Mouse (Mus musculus): ENCODE data around the gene Unc13c. TPM values are rescaled to one million over a fixed set of nuclear protein-coding genes. Genes with fewer than 3 reads are reported as not detected.
A peak's percentile ranks its signal among the peaks of the same experiment; 100 is the strongest.

Gene Unc13c
- 1 to 10 TPM; 8.0 TPM for total RNA-seq (2021)
- long read RNA-seq, partial matches to known transcripts, result 2 of 7 reads
- long read RNA-seq, other reads (novel, unspliced or antisense), result 5 of 7 reads

DNA sequence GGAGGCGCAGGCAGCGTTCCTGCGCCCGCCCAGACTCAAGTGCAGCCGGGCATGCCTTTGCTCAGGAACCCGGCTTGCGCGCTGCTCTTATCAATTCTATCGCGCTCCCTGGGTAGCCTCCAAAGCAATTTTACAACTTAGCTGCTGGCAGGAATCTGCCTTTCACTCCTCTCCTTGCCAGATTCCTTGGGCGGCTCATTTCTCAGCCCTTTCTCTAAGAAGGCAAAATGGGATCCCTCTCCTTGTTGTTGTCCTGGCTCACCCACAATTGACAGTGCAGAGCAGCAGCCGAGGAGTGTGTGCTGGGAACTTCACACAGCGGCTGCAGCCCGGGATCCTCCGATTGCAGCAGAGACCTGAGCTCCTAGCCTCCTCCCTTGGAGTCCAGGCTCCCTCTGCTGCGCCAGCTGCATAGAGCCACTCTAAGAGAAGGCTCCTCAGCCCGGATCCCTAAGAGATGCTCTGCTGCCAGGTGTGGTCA is at the start of gene Unc13c:
Unc13c (minus strand) TSS at position 326 of the 481 bp plus-strand sequence.
- DNase-seq (ENCODE audit: low spot score in 2 of 2), result peak in 1 of 2 experiments; percentile 36

GRCm38 (mm10) chr9:74007976-74008686 is 39.4 kb upstream of the Unc13c start:
- DNase-seq (ENCODE audit: low spot score in 2 of 2), result no peak

GRCm38 (mm10) chr9:74002388-74002990 is 33.7 kb upstream of the Unc13c start:
- DNase-seq (ENCODE audit: low spot score in 2 of 2), result no peak

GRCm38 (mm10) chr9:73988096-73988495 is 19.3 kb upstream of the Unc13c start:
- DNase-seq (ENCODE audit: low spot score in 2 of 2), result no peak

GRCm38 (mm10) chr9:73987236-73987635 is 18.5 kb upstream of the Unc13c start:
- no peak for DNase-seq (ENCODE audit: low spot score in 2 of 2)

GRCm38 (mm10) chr9:73982597-73983344 is 14.0 kb upstream of the Unc13c start:
- DNase-seq (ENCODE audit: low spot score in 2 of 2), result peak; percentile 71 to 92

- peak in 1 of 2 experiments; percentile 20 for DNase-seq (ENCODE audit: low spot score in 2 of 2)
Measured at GRCm38 (mm10) chr9:73972327-73972988, 3.7 kb upstream of the Unc13c start.

GRCm38 (mm10) chr9:73970717-73971116 is 2.0 kb upstream of the Unc13c start:
- no peak for DNase-seq (ENCODE audit: low spot score in 2 of 2)

GRCm38 (mm10) chr9:73965322-73965915 is 3.3 kb downstream of the Unc13c start:
- DNase-seq (ENCODE audit: low spot score in 2 of 2), result no peak

GRCm38 (mm10) chr9:73962471-73962870 is 6.3 kb downstream of the Unc13c start:
- no peak for DNase-seq (ENCODE audit: low spot score in 2 of 2)

- DNase-seq (ENCODE audit: low spot score in 2 of 2), result no peak
Measured at GRCm38 (mm10) chr9:73952331-73952730, 16.4 kb downstream of the Unc13c start.

GRCm38 (mm10) chr9:73951586-73951985 is 17.2 kb downstream of the Unc13c start:
- no peak for DNase-seq (ENCODE audit: low spot score in 2 of 2)

DNA sequence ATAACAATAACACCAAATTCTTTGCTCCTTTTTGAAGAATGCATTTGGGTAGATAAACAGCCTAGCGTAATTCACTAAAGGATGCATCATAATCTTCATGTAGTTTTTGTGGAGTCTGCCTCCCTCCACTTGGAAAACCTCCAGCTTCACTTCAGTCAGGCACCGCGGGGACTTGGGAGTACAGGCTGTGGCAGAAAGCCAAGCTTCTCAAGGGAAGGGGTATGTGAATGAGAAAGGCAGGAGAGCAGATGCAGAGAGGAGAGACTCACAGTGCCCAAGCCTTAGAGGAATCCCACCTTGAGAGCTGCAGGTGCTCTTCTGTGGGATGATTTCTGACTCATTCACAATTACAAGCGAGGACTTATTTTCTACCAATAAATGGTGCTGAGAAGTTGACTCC is 33.9 kb downstream of the Unc13c start:
- DNase-seq (ENCODE audit: low spot score in 2 of 2), result peak in 1 of 2 experiments; percentile 9

DNA sequence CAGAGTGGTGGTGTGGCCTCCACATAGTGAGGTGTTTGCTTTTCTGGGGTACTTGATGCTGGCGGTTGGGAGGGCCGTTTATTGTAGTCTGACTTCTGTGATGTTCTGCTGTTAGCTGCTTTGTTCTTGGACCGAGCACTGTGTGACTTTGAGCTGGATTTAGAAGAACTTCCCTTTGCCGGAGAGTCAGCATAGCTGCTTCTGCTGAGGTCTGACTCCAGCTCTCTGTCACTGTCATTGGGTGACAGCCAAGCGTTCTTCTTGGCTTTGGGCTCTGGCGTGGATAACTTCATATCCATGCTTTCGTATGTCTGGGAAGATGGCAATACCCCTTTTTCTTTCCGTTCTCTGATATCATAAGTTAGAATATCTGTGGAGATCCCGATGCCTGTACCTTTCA is 36.8 kb downstream of the Unc13c start:
- no peak for DNase-seq (ENCODE audit: low spot score in 2 of 2)

- no peak for DNase-seq (ENCODE audit: low spot score in 2 of 2)
Measured at GRCm38 (mm10) chr9:73927276-73927675, 41.5 kb downstream of the Unc13c start.

DNA sequence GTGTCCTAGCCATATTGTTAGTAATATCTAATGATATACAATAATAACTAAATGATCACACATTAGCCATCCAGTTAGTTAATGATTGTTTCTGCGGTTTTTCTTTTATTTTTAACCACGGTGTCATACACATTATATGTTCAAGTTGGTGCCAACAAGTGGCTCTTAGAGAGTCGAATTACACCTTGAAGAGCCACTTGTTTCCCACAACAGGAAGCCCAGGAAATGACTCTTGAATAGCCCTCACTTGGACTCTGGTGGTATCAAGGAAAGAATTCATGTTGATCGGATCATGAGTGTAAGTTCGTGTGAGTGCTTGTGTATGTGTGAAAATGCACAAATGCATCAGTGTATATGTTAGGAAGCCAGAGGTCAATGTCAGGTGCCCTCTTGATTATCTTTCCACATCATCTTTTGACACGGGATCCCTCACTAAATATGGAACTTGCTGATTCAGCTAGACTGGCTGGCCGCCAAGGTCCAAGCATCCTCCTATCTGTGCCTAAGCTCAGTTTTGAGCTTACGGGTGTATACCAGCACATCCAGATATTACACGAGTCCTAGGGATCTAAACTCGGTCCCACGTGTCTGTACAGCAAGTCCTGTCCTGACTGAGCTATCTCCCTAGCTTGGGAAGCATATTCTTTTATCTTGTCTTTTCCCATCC is 46.2 kb downstream of the Unc13c start:
- no peak for DNase-seq (ENCODE audit: low spot score in 2 of 2)

DNA sequence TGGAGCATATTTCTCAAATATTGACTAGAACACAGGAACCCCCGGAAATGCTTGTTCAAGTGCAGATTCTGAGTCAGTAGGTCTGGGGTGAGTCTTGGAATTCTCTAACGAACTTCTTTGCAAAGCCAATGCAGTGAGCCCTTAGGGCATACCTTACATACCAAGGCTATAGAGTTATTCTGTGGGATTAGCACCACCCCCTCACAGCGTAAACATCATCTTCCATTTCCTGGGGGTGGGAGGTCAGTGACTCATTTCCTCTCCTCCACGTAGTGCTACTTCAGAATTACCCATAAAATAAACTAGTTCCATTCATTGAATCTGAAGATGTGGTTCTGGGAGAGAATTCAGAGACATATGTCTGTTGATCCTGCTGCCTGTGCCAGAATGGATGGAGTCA is 62.8 kb downstream of the Unc13c start:
- DNase-seq (ENCODE audit: low spot score in 2 of 2), result no peak

DNA sequence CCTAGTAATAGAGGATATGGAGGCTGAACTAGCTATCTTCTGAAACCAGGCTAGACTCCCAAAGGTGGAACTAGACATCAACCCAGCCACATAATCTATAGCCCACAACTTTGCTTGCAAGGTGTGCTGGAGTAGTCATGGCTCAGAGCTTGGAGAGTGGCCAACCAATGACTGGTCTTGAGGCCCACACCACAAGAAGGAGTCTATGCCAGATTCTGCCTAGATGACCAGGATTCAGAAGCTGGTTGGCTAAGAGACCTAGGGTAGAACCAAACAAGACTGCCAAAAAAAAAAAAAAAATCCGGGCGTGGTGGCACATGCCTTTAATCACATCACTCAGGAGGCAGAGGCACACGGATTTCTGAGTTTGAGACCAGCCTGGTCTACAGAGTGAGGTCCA is 70.2 kb downstream of the Unc13c start:
- DNase-seq (ENCODE audit: low spot score in 2 of 2), result no peak

DNA sequence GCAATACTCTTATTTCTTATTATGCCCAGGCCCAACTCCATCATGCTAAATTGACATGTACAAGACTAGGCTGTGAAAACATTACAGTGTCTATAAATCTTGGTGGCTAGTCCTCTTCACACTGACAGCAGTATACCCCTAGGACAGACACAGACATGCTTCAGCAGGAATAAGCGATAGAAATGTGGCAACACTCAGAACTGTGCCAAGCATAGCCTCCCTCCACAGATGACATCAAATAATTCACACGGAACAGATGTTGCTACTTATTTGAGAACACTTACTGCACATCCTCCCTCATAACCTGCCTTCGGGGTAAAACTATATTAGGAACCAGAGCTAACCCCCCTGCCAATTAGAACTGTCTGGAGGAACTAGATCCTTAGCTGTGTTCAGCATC is 72.6 kb downstream of the Unc13c start:
- DNase-seq (ENCODE audit: low spot score in 2 of 2), result no peak

- DNase-seq (ENCODE audit: low spot score in 2 of 2), result no peak
Measured at GRCm38 (mm10) chr9:73883587-73883986, 85.2 kb downstream of the Unc13c start.
